Mouse (Mus musculus): Measurements from ENCODE around the gene Gm15013. TPM values are rescaled to one million over a fixed set of nuclear protein-coding genes. Genes with fewer than 3 reads are reported as not detected.

The Gm15013 gene
- polyA plus RNA-seq, 1 experiment from 2014 or later, result not detected

- Histone ChIP-seq H3K4me1 (ENCODE audit: control insufficient read depth, insufficient read depth, low read length) (no peaks in the 10 kb centered on the region), H3K9ac (replicated peaks; ENCODE audit: low read length) (no peak overlapping the region), H3K4me2 (ENCODE audit: low read length) (no peak overlapping the region), H3K9me3 (ENCODE audit: control insufficient read depth, low read length) (no peaks in the 10 kb centered on the region), H3K27me3 (ENCODE audit: control insufficient read depth, insufficient read depth, low read length) (no peaks in the 10 kb centered on the region), H3K36me3 (ENCODE audit: control insufficient read depth, insufficient read depth, low read length) (no peaks in the 10 kb centered on the region), H3K4me3 (replicated peaks; ENCODE audit: low read depth, low read length) (no peak overlapping the region), H3K27ac (replicated peaks; ENCODE audit: low read depth, low read length) (no peak overlapping the region)
- DNase-seq (peak; percentile 48), ATAC-seq (ENCODE audit: low FRiP score, low TSS enrichment) (no peak)
- 70% methylated on average over 2 of the region's 2 CpGs for WGBS
Observed at GRCm38 (mm10) chrX:139665829-139666228, 48.5 kb downstream of the Gm15013 start.

Other genes starting within 250 kb of the Gm15013 start
- 1.2 and 1.5 TPM in 2 replicates for gene D330045A20Rik, start 234.1 kb downstream of the Gm15013 start, polyA plus RNA-seq (2014; fragmentation: Nextera tagmentation; extraction: Ambion mirVana)
- 3.6 and 4.2 TPM in 2 replicates for gene Rnf128, start 151.2 kb downstream of the Gm15013 start, polyA plus RNA-seq (2014; fragmentation: Nextera tagmentation; extraction: Ambion mirVana)
- 0.21 and 0.50 TPM in 2 replicates for gene Tbc1d8b, start 29.5 kb downstream of the Gm15013 start, polyA plus RNA-seq (2014; fragmentation: Nextera tagmentation; extraction: Ambion mirVana)
- gene Ripply1, start 67.9 kb upstream of the Gm15013 start, polyA plus RNA-seq (2014; fragmentation: Nextera tagmentation; extraction: Ambion mirVana), result not detected in 2 replicates
- gene Cldn2, start 86.3 kb upstream of the Gm15013 start, polyA plus RNA-seq (2014; fragmentation: Nextera tagmentation; extraction: Ambion mirVana), result 0.09 and 0.20 TPM in 2 replicates
- gene Morc4, start 157.2 kb upstream of the Gm15013 start, polyA plus RNA-seq (2014; fragmentation: Nextera tagmentation; extraction: Ambion mirVana), result 3.2 and 4.2 TPM in 2 replicates

All from midbrain, embryonic 14.5 days (tissue).